Mouse (Mus musculus) Muller cell, postnatal 12 days (primary cell): Measurements from ENCODE around the gene Man2c1.

ENCODE experiments used
- DNase-seq: peaks from one replicate; pipeline ENCODE4 v3.0.0-alpha.2; 2015; ENCODE audit errors: inconsistent ontology term

The Man2c1 gene

DNA sequence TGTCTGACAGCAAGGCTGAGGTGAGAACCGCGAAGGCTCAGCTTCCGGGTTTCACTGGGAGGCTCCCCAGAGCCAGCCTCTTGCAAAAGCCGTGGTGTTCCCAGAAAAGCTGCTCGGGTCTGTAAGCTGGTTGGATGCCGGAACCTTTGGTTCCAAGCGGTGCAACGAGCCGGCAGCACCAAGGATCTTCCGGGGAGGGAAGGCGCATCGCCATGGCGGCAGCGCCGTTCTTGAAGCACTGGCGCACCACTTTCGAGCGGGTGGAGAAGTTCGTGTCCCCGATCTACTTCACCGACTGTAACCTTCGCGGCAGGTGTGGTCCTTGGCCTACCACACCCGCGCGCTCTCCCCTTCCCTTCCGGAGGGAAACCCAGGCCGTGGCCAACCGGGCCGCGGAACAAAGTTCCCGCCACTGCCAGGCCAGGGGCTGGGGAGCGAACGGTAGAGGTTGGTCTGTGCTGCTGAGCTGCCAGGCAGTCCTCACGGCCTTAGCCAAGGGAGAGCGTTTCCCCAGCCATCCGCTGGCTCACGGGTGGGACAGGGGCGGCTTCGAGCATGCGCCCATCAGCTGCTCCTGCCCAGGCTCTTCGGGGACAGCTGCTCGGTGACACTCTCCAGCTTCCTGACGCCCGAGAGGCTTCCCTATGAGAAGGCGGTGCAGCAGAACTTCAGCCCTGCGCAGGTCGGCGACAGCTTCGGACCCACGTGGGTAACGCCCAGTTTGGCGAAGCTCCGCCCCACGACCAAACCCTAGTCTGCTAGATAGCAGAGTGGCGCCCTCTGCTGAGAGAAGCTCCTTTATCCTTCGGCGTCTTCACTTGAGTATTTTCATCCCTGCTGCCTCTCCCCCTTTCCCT is at the start of gene Man2c1:
Gene Man2c1, plus strand, starts transcription at position 114 of the 857 bp plus-strand sequence.
- peak; percentile 91 for DNase-seq

DNA sequence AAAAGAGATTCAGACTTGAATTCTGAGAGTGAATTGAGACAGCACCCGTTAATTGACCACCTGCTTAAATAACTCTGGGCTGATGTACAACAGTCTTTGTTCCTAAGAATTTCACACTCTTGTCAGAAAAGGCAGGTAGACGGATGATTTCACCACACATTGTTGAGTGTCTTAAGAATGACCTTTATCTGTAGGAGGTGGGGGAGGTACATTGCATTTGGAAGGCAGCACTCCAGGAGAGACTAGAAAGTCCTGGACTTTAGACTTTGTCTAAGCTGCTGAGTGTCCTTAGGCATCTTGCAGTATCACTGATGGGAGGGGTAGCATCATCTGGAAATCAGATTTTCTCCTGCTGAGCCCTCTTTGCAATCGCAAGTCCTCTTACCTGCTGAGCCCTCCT is 48.3 kb upstream of the Man2c1 start:
- no peak for DNase-seq

DNA sequence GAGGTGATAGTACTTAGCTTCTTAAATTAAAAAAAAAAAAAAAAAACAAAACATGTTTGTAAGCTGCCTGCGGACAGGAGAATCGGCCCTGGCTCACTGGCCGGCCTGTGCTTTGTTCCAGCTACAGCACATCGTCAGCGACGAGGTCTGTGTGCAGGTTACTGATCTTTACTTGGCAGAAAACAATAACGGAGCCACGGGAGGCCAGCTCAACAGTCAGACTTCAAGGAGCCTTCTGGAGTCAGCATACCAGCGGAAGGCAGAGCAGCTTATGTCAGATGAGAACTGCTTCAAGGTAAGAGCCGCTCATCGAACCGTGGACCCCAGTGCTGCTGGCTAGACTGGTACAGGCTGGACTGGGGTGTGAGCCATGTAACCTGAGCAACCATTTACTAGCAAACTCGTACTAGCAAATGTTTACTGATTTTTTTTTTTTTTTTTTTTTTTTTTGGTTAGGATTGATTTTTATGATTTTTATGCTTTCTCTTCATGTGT is 13.2 kb upstream of the Man2c1 start:
- no peak for DNase-seq

DNA sequence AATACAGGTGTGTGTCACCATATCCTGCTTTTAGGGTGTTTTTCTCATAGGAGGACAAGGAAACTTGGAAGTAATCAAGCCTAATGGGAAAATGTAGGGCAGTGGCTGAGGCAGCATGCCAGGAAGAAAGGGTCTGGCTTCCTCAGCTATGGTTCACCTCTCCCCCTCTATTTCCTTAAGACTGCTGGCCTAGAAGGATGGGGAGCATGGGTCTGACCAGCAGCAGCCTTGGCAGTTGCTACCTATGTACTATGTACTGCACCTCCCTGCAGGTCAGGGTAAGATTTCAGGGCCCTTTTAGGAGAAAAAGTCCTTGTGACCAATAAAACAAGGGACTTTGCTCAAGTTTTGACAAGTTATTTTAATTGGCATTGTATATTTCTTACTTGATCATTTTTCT is 849 bp upstream of the Man2c1 start:
- DNase-seq: no peak

DNA sequence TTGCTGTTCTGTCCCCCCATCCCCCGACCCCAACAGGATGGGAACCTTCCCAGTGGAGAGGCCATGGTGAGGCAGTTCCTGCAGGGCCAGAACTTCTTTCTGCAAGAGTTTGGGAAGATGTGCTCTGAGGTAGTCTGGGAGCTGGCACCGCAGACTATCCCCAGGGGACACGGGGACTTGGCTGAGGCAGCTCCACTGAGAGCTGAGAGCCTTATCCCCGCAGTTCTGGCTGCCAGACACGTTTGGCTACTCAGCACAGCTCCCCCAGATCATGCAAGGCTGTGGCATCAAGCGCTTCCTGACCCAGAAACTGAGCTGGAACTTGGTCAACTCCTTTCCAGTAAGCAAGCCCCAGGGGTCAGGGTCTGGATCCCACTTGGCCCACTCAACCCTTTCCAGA is 6.8 kb downstream of the Man2c1 start:
- no peak for DNase-seq

DNA sequence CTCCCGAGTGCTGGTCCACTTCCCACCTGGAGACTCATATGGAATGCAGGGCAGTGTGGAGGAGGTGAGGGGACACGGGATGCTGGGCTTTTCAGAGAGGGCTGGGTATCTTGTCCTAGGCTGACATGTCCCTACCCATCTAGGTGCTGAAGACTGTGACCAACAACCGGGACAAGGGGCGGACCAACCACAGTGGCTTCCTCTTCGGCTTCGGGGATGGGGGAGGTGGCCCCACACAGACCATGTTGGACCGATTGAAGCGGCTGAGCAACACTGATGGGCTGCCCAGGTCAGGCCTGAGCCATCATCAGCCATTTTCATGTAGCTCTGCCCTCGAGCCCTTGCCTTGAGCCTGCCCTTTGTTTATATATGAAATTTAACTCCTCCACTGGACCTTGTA is 7.3 kb downstream of the Man2c1 start:
- DNase-seq: no peak

DNA sequence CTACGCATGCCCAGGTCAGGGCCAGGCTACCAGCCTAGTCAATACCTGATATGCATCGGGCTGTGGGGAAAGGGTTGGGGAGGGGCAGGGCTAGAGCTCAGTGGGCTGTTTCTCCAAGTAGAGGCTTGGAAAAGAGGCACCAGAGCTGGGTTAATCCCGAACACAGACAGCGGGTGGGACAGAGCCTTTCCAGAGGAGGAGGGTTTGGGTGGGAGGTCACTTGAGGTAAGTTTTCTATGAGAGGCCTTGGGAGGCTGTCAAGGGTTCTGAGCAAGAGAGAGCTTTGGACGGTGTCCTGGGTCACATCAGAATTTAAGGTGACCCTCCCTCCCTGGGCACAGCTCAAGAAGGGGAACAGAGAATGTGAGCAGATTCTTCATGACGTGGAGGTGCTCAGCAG is 8.0 kb downstream of the Man2c1 start:
- DNase-seq: no peak

DNA sequence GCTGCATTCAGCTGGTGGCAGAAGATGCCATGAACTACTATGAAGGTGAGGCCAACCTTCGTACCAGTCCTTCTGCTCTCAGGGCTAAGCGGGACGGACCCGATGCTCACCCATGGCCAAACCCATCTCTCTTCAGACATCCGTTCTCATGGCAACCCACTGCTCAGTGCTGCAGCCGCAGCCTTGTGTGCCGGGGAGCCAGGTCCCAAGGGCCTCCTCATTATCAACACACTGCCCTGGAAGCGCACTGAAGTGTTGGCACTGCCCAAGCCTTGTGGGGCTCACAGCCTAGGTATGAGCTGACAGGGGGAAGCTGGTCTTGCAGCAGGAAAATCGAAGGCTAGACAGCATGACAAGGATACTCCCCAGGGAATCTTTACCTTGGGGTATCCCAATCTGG is 8.6 kb downstream of the Man2c1 start:
- DNase-seq: no peak

DNA sequence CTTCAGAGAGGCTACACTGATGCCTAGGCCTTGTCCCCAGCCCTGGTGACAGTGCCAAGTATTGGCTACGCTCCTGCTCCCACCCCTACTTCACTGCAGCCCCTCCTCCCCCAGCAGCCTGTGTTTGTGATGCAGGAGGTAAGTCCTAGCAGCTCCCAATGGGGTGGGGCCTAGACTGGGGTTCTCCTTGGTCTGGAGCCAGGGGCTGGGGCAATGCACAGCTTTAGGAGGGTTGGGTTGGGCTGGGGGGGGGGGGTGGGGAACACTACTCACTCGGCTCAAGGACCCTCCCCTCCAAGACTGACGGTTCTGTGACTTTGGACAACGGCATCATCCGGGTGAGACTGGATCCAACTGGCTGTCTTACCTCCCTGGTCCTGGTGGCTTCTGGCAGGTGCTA is 9.1 kb downstream of the Man2c1 start:
- no peak for DNase-seq

DNA sequence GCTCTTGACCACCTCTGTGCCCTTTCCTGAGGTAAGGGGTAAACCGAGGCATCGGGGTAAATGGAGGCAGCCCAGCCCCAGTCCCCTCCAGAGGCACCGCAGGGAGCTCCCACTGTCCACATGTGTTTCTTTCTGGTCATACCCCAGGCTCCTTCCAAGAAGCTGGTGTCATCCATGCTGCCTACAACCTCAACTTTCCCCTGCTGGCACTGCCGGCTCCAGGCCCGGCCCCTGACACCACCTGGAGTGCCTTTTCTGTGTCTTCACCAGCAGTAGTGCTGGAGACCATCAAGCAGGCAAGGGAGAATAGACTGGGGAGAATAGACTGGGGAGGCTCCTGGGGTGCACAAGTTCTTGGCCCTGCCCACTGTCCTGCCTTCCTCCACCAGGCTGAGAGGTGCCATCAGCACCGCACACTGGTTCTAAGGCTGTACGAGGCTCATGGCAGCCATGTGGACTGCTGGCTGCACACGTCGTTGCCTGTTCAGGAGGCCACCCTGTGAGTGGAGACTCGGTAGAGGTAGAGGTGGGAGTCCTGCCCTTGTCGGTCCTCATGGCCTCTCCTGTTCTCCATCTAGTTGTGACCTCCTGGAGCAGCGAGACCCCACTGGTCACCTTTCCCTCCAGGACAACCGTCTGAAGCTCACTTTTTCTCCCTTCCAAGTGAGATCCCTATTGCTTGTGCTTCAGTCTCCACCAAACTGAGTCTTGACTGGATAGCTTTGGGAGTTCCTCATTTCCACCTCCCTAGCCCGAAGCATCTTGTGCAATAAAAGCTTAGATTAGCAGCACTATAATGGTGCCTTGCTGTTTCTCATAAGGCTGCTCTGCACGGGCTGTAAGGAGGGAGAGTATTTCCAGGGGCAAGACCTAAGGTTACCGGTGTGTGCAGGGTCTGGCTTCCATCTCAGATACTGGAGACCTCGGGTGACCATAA is 11.2 kb downstream of the Man2c1 start:
- DNase-seq: no peak

DNA sequence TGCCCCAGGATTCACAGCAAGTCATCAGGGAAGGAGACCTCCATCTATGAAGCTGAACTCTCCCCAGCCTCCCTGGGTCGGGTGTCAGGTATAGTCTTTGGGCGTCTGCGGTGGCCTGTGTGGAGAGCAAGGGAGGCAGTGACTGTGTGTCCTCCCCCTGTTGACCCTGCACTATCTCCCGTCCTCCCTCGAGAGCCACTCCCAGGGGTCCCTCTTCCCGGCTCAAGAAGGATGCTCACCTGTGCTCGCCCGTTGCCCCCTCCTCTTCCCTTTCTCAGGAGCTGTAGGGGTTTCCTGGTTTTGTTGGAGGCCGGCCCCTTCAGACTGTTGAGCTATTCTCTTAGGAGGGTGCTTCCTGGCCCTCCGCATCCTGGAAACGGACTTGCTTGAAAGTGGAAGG is 12.7 kb downstream of the Man2c1 start:
- DNase-seq: no peak

DNA sequence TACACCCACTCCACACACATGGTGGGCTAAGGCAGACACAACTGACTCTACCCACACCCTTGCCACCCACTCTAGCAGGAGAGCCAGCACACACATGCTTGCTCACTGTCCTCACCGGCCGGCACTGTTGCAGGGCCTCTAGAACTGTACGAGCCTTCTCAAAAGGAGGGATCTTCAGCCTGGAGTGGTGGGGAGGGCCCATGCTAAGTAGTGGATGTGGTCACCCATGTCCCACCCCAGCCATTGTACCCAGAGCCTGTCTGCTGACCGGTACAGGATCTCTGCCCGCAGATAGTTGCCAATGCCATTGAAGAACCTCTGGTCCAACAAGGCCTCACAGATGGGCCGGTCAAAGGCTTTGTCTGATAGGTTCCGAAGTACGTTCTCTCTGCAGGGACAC is 14.3 kb downstream of the Man2c1 start:
- DNase-seq: no peak

DNA sequence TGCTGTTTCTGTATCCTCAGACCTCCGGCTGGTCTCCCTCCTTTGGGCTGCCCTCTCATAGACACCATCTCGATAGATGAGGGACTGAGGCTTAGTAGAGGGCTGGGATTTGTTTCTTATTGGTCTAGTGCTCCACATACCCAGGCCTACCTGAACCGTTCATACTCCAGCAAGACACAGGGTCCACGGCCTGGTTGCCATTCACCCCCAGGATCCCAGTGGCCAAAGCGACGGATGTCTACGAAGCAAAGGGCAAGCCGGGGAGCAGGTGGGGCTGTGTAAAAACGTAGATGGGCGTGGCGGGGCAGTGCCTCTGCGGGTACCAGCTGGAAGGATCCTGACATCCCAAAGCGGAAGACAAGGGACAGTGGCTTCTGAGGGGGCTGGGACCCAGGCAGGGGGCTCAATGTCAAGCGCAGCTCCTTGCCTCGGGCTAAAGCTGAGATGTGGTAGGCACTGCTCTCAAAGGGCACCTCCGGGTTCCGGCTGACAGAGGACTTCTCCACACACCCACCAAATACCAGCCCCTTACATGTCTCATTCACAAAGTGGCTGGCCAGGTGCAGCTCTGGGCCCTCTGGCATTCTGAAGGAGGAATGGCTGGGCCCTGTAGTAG is 16.1 kb downstream of the Man2c1 start:
- DNase-seq: no peak

DNA sequence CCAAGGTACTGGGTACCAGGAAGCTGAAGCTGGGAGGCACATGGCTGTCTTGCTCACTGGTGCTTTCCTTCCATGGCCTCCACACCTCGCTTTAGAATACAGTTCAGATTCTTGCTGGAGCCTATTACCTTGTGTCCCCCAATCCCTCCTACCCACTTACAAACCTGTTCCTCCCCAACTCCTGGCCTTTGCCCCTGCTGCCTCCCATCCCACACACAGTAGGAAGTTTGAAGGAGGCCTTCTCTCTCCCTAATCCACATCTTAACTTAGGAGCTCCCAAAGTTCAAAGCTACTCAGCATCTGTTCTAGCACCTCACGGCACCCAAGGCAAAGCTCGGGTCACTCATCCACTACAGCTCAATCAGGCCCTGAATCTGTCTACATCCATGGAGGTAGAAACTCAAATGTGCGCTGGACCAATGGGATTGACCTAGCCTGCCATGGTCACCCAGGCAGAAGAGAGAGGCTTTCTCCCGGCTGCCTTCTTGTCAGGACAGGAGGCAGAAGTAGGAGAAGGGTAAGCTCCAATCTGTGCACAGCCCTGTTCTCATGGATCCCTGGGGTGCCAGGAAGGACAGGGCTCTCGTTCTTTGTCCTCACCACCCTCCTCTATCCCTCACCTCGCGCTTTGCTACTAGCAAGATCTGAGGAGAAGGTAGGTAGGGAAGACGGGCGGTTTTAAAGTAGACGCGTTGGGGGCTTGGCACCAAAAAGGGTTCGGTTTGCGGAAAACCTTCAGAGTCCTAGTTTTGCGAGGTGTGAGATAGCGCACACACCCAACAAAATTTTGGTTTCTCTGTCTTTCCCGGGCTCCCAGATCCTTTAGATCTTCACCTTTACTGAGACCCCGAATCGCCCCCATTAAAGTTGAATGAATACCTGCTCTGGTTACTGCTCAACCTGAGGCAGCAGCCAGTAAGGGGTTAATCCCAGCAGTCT is 17.0 kb downstream of the Man2c1 start:
- DNase-seq: peak; percentile 52

DNA sequence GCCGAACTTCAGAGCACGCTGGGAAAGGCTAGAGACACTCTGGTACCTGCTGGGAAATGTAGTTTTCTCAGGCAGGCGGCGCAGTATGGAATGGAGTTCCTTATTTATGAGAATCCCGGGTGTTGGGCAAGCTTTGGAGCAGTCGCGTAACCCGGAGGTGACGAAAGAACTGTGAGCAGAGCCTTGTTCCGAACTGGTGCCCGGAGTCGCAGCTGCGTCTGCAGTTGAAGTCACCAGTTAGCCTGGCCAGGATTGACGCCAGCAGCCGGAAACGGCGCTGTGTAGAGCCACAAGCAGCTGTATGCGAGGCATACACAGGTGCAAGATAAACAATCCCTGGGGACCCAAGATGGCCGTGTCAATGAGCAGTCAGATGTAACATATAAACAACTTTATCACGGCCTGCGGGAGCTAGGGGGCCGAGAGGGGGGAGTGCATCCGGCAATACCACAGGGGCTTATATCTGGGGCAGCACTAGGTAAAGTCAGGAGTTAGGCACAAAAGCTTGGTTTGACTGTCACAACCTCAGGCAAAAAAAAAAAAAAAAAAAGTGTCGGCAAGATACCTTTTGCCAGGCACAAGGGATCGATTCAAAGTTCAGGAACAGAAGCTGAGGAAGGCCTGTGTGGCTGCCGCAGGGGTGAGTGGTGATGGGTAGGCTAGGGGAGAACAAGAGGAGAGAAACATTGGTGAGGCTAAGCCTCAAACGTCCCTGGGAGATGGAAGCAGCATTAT is 17.8 kb downstream of the Man2c1 start, which contains the start of gene Neil1:
Gene Neil1, minus strand, starts transcription at position 162 of the 735 bp plus-strand sequence.
- peak; percentile 79 for DNase-seq

DNA sequence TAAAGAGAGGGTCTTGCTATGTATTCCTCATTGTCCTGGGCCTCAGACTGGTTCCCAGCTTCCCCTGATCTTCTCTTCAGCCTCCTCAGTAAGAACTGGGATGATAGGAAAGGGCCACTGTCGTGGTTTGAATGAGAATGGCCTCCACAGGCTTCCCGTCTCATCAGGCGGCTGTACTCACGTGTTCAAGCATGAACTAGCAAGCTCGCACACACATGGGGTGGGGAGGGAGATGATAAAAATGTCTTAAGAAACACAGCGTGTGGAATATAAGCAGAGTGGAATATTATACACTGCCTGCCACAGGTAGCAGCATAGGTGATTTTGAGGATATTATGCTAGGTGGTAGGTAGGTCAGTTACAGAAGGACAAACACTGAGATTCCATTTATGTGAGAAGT is 18.5 kb downstream of the Man2c1 start:
- peak; percentile 13 for DNase-seq

DNA sequence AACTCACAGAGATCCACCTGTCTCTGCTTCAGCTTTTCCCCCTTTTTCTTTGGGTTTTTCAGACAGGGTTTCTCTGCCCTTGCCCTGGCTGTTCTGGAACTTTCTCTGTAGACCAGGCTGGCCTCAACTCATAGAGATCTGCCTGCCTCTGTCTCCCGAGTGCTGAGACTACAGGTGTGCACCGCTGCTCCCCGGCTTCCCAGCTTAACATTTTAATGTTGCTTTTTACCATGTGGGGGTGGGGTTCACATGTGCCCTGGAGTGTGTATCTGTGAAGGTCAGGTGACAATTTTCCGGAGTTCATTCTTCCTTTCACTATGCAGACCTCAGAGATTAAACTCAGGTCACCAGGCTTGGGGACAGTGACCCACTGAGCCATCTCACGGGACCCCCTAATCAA is 19.7 kb downstream of the Man2c1 start:
- DNase-seq: no peak

DNA sequence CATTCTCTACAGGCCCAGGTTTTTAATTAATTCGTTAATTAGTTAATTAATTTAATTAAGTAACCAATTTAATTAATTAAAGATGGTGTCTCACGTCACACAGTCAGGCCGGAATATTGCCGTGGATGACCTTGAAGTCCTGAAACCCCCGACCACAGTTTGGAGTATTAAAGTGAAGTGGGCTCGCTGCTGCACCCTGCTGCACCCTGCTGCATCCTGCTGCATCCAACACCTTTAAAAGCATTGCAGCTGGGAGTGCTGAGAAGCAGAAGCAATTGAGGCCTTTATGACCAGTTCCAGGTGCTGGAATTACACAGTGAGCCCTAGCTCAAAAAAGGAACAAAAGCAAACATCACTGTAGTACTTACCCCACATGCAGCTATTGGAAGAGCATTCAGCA is 21.8 kb downstream of the Man2c1 start:
- no peak for DNase-seq

DNA sequence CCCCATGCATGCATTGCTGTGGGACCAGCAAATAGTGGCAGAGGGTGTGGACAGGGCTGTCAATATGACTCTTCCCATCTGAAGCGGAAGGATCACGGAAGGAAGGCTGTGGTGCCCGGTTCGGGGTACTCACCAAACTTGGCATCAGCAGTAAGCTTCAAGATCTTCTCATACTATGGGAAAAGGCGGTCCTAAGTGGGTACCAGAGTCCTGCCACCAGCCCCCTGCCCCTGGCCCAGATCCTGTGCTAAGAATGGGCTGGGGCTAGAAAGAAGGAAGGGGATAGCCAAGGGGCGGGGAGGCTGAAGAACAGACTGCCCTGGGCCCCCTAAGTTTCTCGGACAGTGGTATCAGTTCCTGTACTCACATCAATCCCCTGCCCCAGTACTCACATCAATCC is 25.9 kb downstream of the Man2c1 start:
- DNase-seq: no peak

DNA sequence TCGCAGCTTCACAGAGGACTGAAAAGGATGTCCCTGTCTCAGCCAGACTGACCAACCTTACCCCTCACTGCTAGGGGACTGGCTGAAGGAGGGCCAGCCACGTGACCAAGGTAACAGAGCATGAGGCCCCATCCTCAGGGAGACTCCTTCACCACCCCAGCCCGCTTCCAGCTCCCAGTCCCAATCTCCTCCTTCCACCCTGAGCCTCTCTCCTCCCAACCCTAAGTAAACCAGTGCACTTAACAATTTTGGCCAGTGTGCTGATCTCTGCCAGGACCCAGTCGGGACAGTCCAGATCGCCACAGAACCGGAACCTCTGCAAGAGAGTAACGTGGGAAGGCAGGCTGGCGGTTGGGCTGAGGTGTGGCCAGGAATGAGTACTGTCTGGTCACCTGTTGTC is 26.3 kb downstream of the Man2c1 start:
- DNase-seq: no peak
